Mouse (Mus musculus): ENCODE data around the gene Apex2.

Apex2 gene

GRCm38 (mm10) chrX:150589696-150590095, at the start of gene Apex2:
Gene Apex2, minus strand, starts transcription at chrX:150589868.
- no peak for DNase-seq (ENCODE audit: low read depth, low spot score)

- DNase-seq (ENCODE audit: low read depth, low spot score): no peak
Measured at GRCm38 (mm10) chrX:150636421-150636820, 46.8 kb upstream of the Apex2 start.

- no peak for DNase-seq (ENCODE audit: low read depth, low spot score)
Measured at GRCm38 (mm10) chrX:150598882-150599281, 9.2 kb upstream of the Apex2 start.

- no peak for DNase-seq (ENCODE audit: low read depth, low spot score)
Measured at GRCm38 (mm10) chrX:150595016-150595760, 5.5 kb upstream of the Apex2 start.

- DNase-seq (ENCODE audit: low read depth, low spot score): no peak
Measured at GRCm38 (mm10) chrX:150594176-150594575, 4.5 kb upstream of the Apex2 start.

- no peak for DNase-seq (ENCODE audit: low read depth, low spot score)
Measured at GRCm38 (mm10) chrX:150593266-150594035, 3.8 kb upstream of the Apex2 start.

- DNase-seq (ENCODE audit: low read depth, low spot score): peak; percentile 70
Measured at GRCm38 (mm10) chrX:150588023-150588764, 1.5 kb downstream of the Apex2 start, which contains the start of gene Pfkfb1. Gene Pfkfb1, plus strand, starts transcription at chrX:150588229.

GRCm38 (mm10) chrX:150585116-150585515, 4.6 kb downstream of the Apex2 start:
- no peak for DNase-seq (ENCODE audit: low read depth, low spot score)

GRCm38 (mm10) chrX:150581921-150582320, 7.7 kb downstream of the Apex2 start:
- DNase-seq (ENCODE audit: low read depth, low spot score): no peak

- no peak for DNase-seq (ENCODE audit: low read depth, low spot score)
Measured at GRCm38 (mm10) chrX:150564644-150565357, 24.9 kb downstream of the Apex2 start.

GRCm38 (mm10) chrX:150554032-150554431, 35.6 kb downstream of the Apex2 start:
- DNase-seq (ENCODE audit: low read depth, low spot score): no peak

GRCm38 (mm10) chrX:150551986-150552385, 37.7 kb downstream of the Apex2 start:
- DNase-seq (ENCODE audit: low read depth, low spot score): no peak

GRCm38 (mm10) chrX:150549639-150550038, 40.0 kb downstream of the Apex2 start:
- DNase-seq (ENCODE audit: low read depth, low spot score): no peak

- no peak for DNase-seq (ENCODE audit: low read depth, low spot score)
Measured at GRCm38 (mm10) chrX:150547239-150547638, 42.4 kb downstream of the Apex2 start, which contains the start of gene Alas2. Gene Alas2, plus strand, starts transcription at chrX:150547375.

GRCm38 (mm10) chrX:150541684-150542083, 48.0 kb downstream of the Apex2 start:
- no peak for DNase-seq (ENCODE audit: low read depth, low spot score)

GRCm38 (mm10) chrX:150540111-150540510, 49.6 kb downstream of the Apex2 start:
- DNase-seq (ENCODE audit: low read depth, low spot score): no peak

- no peak for DNase-seq (ENCODE audit: low read depth, low spot score)
Measured at GRCm38 (mm10) chrX:150516477-150516876, 73.2 kb downstream of the Apex2 start.

- DNase-seq (ENCODE audit: low read depth, low spot score): no peak
Measured at GRCm38 (mm10) chrX:150516015-150516414, 73.7 kb downstream of the Apex2 start.

GRCm38 (mm10) chrX:150514127-150514526, 75.5 kb downstream of the Apex2 start:
- DNase-seq (ENCODE audit: low read depth, low spot score): no peak

- DNase-seq (ENCODE audit: low read depth, low spot score): no peak
Measured at GRCm38 (mm10) chrX:150511274-150511673, 78.4 kb downstream of the Apex2 start.

- DNase-seq (ENCODE audit: low read depth, low spot score): no peak
Measured at GRCm38 (mm10) chrX:150510631-150511030, 79.0 kb downstream of the Apex2 start.
